Mouse (Mus musculus) brown adipose tissue, adult 24 weeks (tissue): Measurements from ENCODE around the gene Rab39b. TPM values are rescaled to one million over a fixed set of nuclear protein-coding genes. Genes with fewer than 3 reads are reported as not detected.

ENCODE experiments used
- H3K27ac ChIP-seq: fragments of 200-500 bp; replicated peaks from 2 replicates; pipeline ENCODE4 v1.5.1; 2012; ENCODE audit warnings: low read depth, mild to moderate bottlenecking, low read length
- H3K4me1 ChIP-seq: fragments of 200-500 bp; 2 replicates; pipeline ENCODE4 v1.6.1; 2012; ENCODE audit warnings: low read length, mixed read lengths; ENCODE audit not compliant: control insufficient read depth, insufficient read depth, insufficient read length
- H3K4me3 ChIP-seq: fragments of 200-500 bp; 2 replicates; pipeline ENCODE4 v1.5.1; 2012; ENCODE audit warnings: low read depth, mild to moderate bottlenecking, low read length, moderate library complexity; ENCODE audit not compliant: insufficient read depth
- polyA plus RNA-seq: library from polyadenylated mRNA; stranded (reverse); fragments of >200 nt; gene quantifications from 2 replicates; pipeline ENCODE4 v1.2.4, GENCODE M21; 2012; ENCODE audit not compliant: missing spikeins, insufficient read depth, insufficient read length

Gene Rab39b
- not detected in 2 replicates for polyA plus RNA-seq

GRCm38 (mm10) chrX:75577582-75578324 lies at the start of gene Rab39b:
Gene Rab39b, minus strand, starts transcription at chrX:75578231.
- Histone ChIP-seq H3K4me1 (no peaks in the 10 kb centered on the region), H3K27ac (no peak within 1 kb of the TSS), H3K4me3 (peak within 1 kb of the TSS; percentile 15; the same call in 1 of the 2 replicates)

- H3K4me1 ChIP-seq: no peaks in the 10 kb centered on the region
- no peak overlapping the region for H3K27ac ChIP-seq
- H3K4me3 ChIP-seq: no peak overlapping the region
Observed at GRCm38 (mm10) chrX:75578539-75578938, 508 bp upstream of the Rab39b start.

Other genes with a start within 250 kb of the Rab39b start
- 146 and 161 TPM in 2 replicates for gene Fundc2, start 195.8 kb downstream of the Rab39b start, polyA plus RNA-seq
- 1.5 and 3.1 TPM in 2 replicates for gene F8, start 195.6 kb downstream of the Rab39b start, polyA plus RNA-seq
- 6.1 and 15.4 TPM in 2 replicates for gene Cmc4, start 161.6 kb downstream of the Rab39b start, polyA plus RNA-seq
- gene Mtcp1, start 161.6 kb downstream of the Rab39b start, polyA plus RNA-seq: 1.4 and 4.1 TPM in 2 replicates
- gene Brcc3, start 161.6 kb downstream of the Rab39b start, polyA plus RNA-seq: 19.3 and 37.7 TPM in 2 replicates
- gene Vbp1, start 63.9 kb downstream of the Rab39b start, polyA plus RNA-seq: 17.4 and 20.4 TPM in 2 replicates